Mouse (Mus musculus) hindbrain, embryonic 13.5 days (tissue): ENCODE results near the gene Prf1. TPM values are rescaled to one million over a fixed set of nuclear protein-coding genes. Genes with fewer than 3 reads are reported as not detected.

Experiments used
- ATAC-seq: fragments of 200-750 bp; cut with Nextera tagmentation; 2 replicates; pipeline ENCODE4 v1.8.0; 2017; ENCODE audit warnings: moderate TSS enrichment; ENCODE audit not compliant: low FRiP score
- H3K27ac ChIP-seq: fragments of 300-500 bp; sonication (generic); 2 replicates; pipeline ENCODE4 v1.5.1; 2015; ENCODE audit warnings: inconsistent platforms, mild to moderate bottlenecking, moderate library complexity
- H3K27me3 ChIP-seq: fragments of 300-500 bp; sonication (generic); 2 replicates; pipeline ENCODE4 v1.6.1; 2015; ENCODE audit warnings: mild to moderate bottlenecking, inconsistent platforms
- H3K36me3 ChIP-seq: fragments of 300-500 bp; sonication (generic); 2 replicates; pipeline ENCODE4 v1.6.1; 2015; ENCODE audit warnings: mild to moderate bottlenecking, inconsistent platforms
- H3K4me1 ChIP-seq: fragments of 300-500 bp; sonication (generic); replicated peaks from 2 replicates; pipeline ENCODE4 v1.6.1; 2015; ENCODE audit warnings: inconsistent platforms
- H3K4me2 ChIP-seq: fragments of 300-500 bp; sonication (generic); 2 replicates; pipeline ENCODE4 v1.6.1; 2015; ENCODE audit warnings: inconsistent platforms, mild to moderate bottlenecking, moderate library complexity
- H3K4me3 ChIP-seq: fragments of 300-500 bp; sonication (generic); 2 replicates; pipeline ENCODE4 v1.5.1; 2015; ENCODE audit warnings: mild to moderate bottlenecking, inconsistent platforms
- H3K9ac ChIP-seq: fragments of 300-500 bp; sonication (generic); 2 replicates; pipeline ENCODE4 v1.6.1; 2015; ENCODE audit warnings: mild to moderate bottlenecking, inconsistent platforms
- H3K9me3 ChIP-seq: fragments of 300-500 bp; sonication (generic); 2 replicates; pipeline ENCODE4 v1.6.1; 2016; ENCODE audit warnings: inconsistent platforms
- WGBS: fragments of 180-500 bp; shearing (Covaris S2); methylation state at CpG from one replicate; pipeline ENCODE4 v1.1.7; 2015; 5-methylcytosine and 5-hydroxymethylcytosine counted together
- polyA plus RNA-seq: library from polyadenylated mRNA; unstranded; fragments of >200 nt; fragmentation: Nextera tagmentation; extraction: Ambion mirVana; gene quantifications from 2 replicates; pipeline ENCODE4 v1.2.1, GENCODE M21; 2015

Prf1 gene
- polyA plus RNA-seq, 1 experiment from 2014 or later, result 0.06 TPM

- no peaks in the 10 kb centered on the region for H3K27me3 ChIP-seq
- peaks cover 6% of the 10 kb centered on the region; the same call in 1 of the 2 replicates for H3K9me3 ChIP-seq
- H3K4me2 ChIP-seq, result no peak overlapping the region
- H3K4me1 ChIP-seq, result peaks cover 30% of the 10 kb centered on the region
- no peak overlapping the region for H3K9ac ChIP-seq
- no peak overlapping the region for H3K27ac ChIP-seq
- ATAC-seq, result no peak
- 64% methylated on average over 9 of the region's 9 CpGs for WGBS
- H3K36me3 ChIP-seq, result peaks cover 28% of the 10 kb centered on the region
- H3K4me3 ChIP-seq, result no peak overlapping the region
Measured at GRCm38 (mm10) chr10:61325782-61326328, 28.2 kb downstream of the Prf1 start.

GRCm38 (mm10) chr10:61327545-61327944 lies 29.9 kb downstream of the Prf1 start:
- ATAC-seq, result no peak
- Histone ChIP-seq H3K36me3 (peaks cover 11% of the 10 kb centered on the region), H3K27ac (no peak overlapping the region), H3K27me3 (no peaks in the 10 kb centered on the region), H3K9ac (no peak overlapping the region), H3K4me2 (no peak overlapping the region), H3K4me1 (peaks cover 32% of the 10 kb centered on the region), H3K4me3 (no peak overlapping the region), H3K9me3 (peaks cover 6% of the 10 kb centered on the region; the same call in 1 of the 2 replicates)
- 82% methylated on average over 10 of the region's 10 CpGs for WGBS

- H3K9me3 ChIP-seq, result no peaks in the 10 kb centered on the region
- 48% methylated on average over 7 of the region's 7 CpGs for WGBS
- ATAC-seq, result no peak; the same call in 1 of the 2 replicates
- 0 out of 2 replicates have a peak overlapping the region, but pooled peaks have one; percentile 8 for H3K27ac ChIP-seq
- no peak overlapping the region for H3K4me2 ChIP-seq
- no peaks in the 10 kb centered on the region for H3K27me3 ChIP-seq
- H3K4me1 ChIP-seq, result peaks cover 32% of the 10 kb centered on the region
- H3K9ac ChIP-seq, result 0 out of 2 replicates have a peak overlapping the region, but pooled peaks have one; percentile 29
- H3K4me3 ChIP-seq, result no peak overlapping the region
- peaks cover 5% of the 10 kb centered on the region; the same call in 1 of the 2 replicates for H3K36me3 ChIP-seq
Measured at GRCm38 (mm10) chr10:61328927-61329326, 31.3 kb downstream of the Prf1 start.

- 80% methylated on average over 5 of the region's 5 CpGs for WGBS
- ATAC-seq, result peak; percentile 60; the same call in 1 of the 2 replicates
- Histone ChIP-seq H3K9me3 (no peaks in the 10 kb centered on the region), H3K27me3 (no peaks in the 10 kb centered on the region), H3K9ac (no peak overlapping the region), H3K4me1 (peaks cover 32% of the 10 kb centered on the region), H3K27ac (no peak overlapping the region), H3K4me2 (no peak overlapping the region), H3K36me3 (peaks cover 5% of the 10 kb centered on the region; the same call in 1 of the 2 replicates), H3K4me3 (no peak overlapping the region)
Measured at GRCm38 (mm10) chr10:61331046-61331445, 33.4 kb downstream of the Prf1 start.

- no peak overlapping the region for H3K4me3 ChIP-seq
- H3K27me3 ChIP-seq, result no peaks in the 10 kb centered on the region
- peaks cover 5% of the 10 kb centered on the region; the same call in 1 of the 2 replicates for H3K36me3 ChIP-seq
- H3K4me1 ChIP-seq, result 0 out of 2 replicates have a peak, but pooled peaks cover 4% of the 10 kb centered on the region
- no peak for ATAC-seq
- 71% methylated on average over 7 of the region's 7 CpGs for WGBS
- no peak overlapping the region for H3K9ac ChIP-seq
- no peak overlapping the region for H3K27ac ChIP-seq
- no peak overlapping the region for H3K4me2 ChIP-seq
- H3K9me3 ChIP-seq, result no peaks in the 10 kb centered on the region
Measured at GRCm38 (mm10) chr10:61334545-61334944, 36.9 kb downstream of the Prf1 start.

- Histone ChIP-seq H3K4me3 (no peak overlapping the region), H3K27ac (no peak overlapping the region), H3K9ac (no peak overlapping the region), H3K36me3 (peaks cover 5% of the 10 kb centered on the region; the same call in 1 of the 2 replicates), H3K27me3 (no peaks in the 10 kb centered on the region), H3K4me2 (no peak overlapping the region), H3K4me1 (no peaks in the 10 kb centered on the region), H3K9me3 (no peaks in the 10 kb centered on the region)
- 0 out of 2 replicates have a peak, but pooled peaks have one; percentile 34 for ATAC-seq
- 20% methylated on average over 6 of the region's 6 CpGs for WGBS
Measured at GRCm38 (mm10) chr10:61336137-61336536, 38.5 kb downstream of the Prf1 start.

GRCm38 (mm10) chr10:61336592-61336991 lies 39.0 kb downstream of the Prf1 start:
- H3K9ac ChIP-seq, result no peak overlapping the region
- no peak for ATAC-seq
- H3K36me3 ChIP-seq, result peaks cover 5% of the 10 kb centered on the region; the same call in 1 of the 2 replicates
- no peak overlapping the region for H3K4me2 ChIP-seq
- H3K27me3 ChIP-seq, result no peaks in the 10 kb centered on the region
- H3K4me1 ChIP-seq, result no peaks in the 10 kb centered on the region
- no peak overlapping the region for H3K27ac ChIP-seq
- 85% methylated on average over 5 of the region's 5 CpGs for WGBS
- no peak overlapping the region for H3K4me3 ChIP-seq
- H3K9me3 ChIP-seq, result no peaks in the 10 kb centered on the region

- Histone ChIP-seq H3K4me3 (no peak overlapping the region), H3K9ac (no peak overlapping the region), H3K27me3 (no peaks in the 10 kb centered on the region), H3K27ac (no peak overlapping the region), H3K9me3 (no peaks in the 10 kb centered on the region), H3K4me2 (no peak overlapping the region), H3K36me3 (peaks cover 9% of the 10 kb centered on the region), H3K4me1 (no peaks in the 10 kb centered on the region)
- no peak for ATAC-seq
- 92% methylated on average over 11 of the region's 11 CpGs for WGBS
Measured at GRCm38 (mm10) chr10:61337665-61338064, 40.0 kb downstream of the Prf1 start.

- H3K9ac ChIP-seq, result no peak overlapping the region
- no peak overlapping the region for H3K27ac ChIP-seq
- H3K9me3 ChIP-seq, result no peaks in the 10 kb centered on the region
- 94% methylated on average over 9 of the region's 9 CpGs for WGBS
- H3K27me3 ChIP-seq, result no peaks in the 10 kb centered on the region
- H3K4me1 ChIP-seq, result no peaks in the 10 kb centered on the region
- no peak overlapping the region for H3K4me3 ChIP-seq
- H3K36me3 ChIP-seq, result peaks cover 8% of the 10 kb centered on the region
- ATAC-seq, result no peak
- H3K4me2 ChIP-seq, result no peak overlapping the region
Measured at GRCm38 (mm10) chr10:61339216-61339615, 41.6 kb downstream of the Prf1 start.

- peaks cover 4% of the 10 kb centered on the region for H3K4me1 ChIP-seq
- no peak overlapping the region for H3K9ac ChIP-seq
- H3K4me2 ChIP-seq, result no peak overlapping the region
- no peak overlapping the region for H3K4me3 ChIP-seq
- 62% methylated on average over 9 of the region's 9 CpGs for WGBS
- H3K27me3 ChIP-seq, result no peaks in the 10 kb centered on the region
- ATAC-seq, result no peak
- no peaks in the 10 kb centered on the region for H3K9me3 ChIP-seq
- no peak overlapping the region for H3K27ac ChIP-seq
- peaks cover 8% of the 10 kb centered on the region for H3K36me3 ChIP-seq
Measured at GRCm38 (mm10) chr10:61340247-61340646, 42.6 kb downstream of the Prf1 start.

- Histone ChIP-seq H3K36me3 (peaks cover 8% of the 10 kb centered on the region), H3K27me3 (no peaks in the 10 kb centered on the region), H3K4me2 (no peak overlapping the region), H3K9me3 (no peaks in the 10 kb centered on the region), H3K27ac (no peak overlapping the region), H3K4me3 (no peak overlapping the region), H3K4me1 (peaks cover 11% of the 10 kb centered on the region), H3K9ac (no peak overlapping the region)
- no peak for ATAC-seq
- WGBS, result 84% methylated on average over 5 of the region's 5 CpGs
Measured at GRCm38 (mm10) chr10:61341045-61341444, 43.4 kb downstream of the Prf1 start.

GRCm38 (mm10) chr10:61341557-61341956 lies 43.9 kb downstream of the Prf1 start:
- no peaks in the 10 kb centered on the region for H3K27me3 ChIP-seq
- H3K9ac ChIP-seq, result no peak overlapping the region
- no peak overlapping the region for H3K4me2 ChIP-seq
- no peak overlapping the region for H3K4me3 ChIP-seq
- H3K36me3 ChIP-seq, result peaks cover 8% of the 10 kb centered on the region
- H3K4me1 ChIP-seq, result peaks cover 15% of the 10 kb centered on the region
- WGBS, result 74% methylated on average over 6 of the region's 6 CpGs
- ATAC-seq, result no peak
- H3K27ac ChIP-seq, result no peak overlapping the region
- H3K9me3 ChIP-seq, result no peaks in the 10 kb centered on the region

- 95% methylated on average over 13 of the region's 13 CpGs for WGBS
- H3K4me1 ChIP-seq, result peaks cover 20% of the 10 kb centered on the region
- H3K9me3 ChIP-seq, result no peaks in the 10 kb centered on the region
- H3K27me3 ChIP-seq, result no peaks in the 10 kb centered on the region
- H3K4me3 ChIP-seq, result no peak overlapping the region
- no peak overlapping the region for H3K4me2 ChIP-seq
- H3K9ac ChIP-seq, result no peak overlapping the region
- no peak overlapping the region for H3K27ac ChIP-seq
- peaks cover 8% of the 10 kb centered on the region for H3K36me3 ChIP-seq
- ATAC-seq, result no peak
Measured at GRCm38 (mm10) chr10:61342750-61343149, 45.1 kb downstream of the Prf1 start.
